Mouse (Mus musculus) right cerebral cortex, postnatal 14 days (tissue): ENCODE results near the gene Ifitm7.
"Not testable (repeated sequence)": the region's sequence is repeated elsewhere in the genome, so short reads cannot be mapped to it uniquely, and the experiment has no call there.

Experiments used
- DNase-seq: peaks from one replicate; pipeline ENCODE4 v3.0.0; 2022

Ifitm7 gene

GRCm38 (mm10) chr16:13976358-13976896, 10.3 kb downstream of the Ifitm7 start:
- DNase-seq: not testable (repeated sequence)

- no peak for DNase-seq
Measured at GRCm38 (mm10) chr16:13972051-13972450, 14.6 kb downstream of the Ifitm7 start.

- no peak for DNase-seq
Measured at GRCm38 (mm10) chr16:13969096-13969495, 17.6 kb downstream of the Ifitm7 start.

GRCm38 (mm10) chr16:13962053-13962452, 24.6 kb downstream of the Ifitm7 start:
- DNase-seq: no peak

- no peak for DNase-seq
Measured at GRCm38 (mm10) chr16:13951245-13951644, 35.4 kb downstream of the Ifitm7 start.

- DNase-seq: no peak
Measured at GRCm38 (mm10) chr16:13946306-13946705, 40.4 kb downstream of the Ifitm7 start.

- no peak for DNase-seq
Measured at GRCm38 (mm10) chr16:13945153-13945552, 41.5 kb downstream of the Ifitm7 start.

GRCm38 (mm10) chr16:13944752-13945151, 41.9 kb downstream of the Ifitm7 start:
- no peak for DNase-seq

GRCm38 (mm10) chr16:13944178-13944577, 42.5 kb downstream of the Ifitm7 start:
- no peak for DNase-seq

- DNase-seq: no peak
Measured at GRCm38 (mm10) chr16:13940847-13941395, 45.8 kb downstream of the Ifitm7 start.

- peak; percentile 77 for DNase-seq
Measured at GRCm38 (mm10) chr16:13940139-13940846, 46.4 kb downstream of the Ifitm7 start.
